Mouse (Mus musculus): ENCODE measurements around the gene Git2. TPM values are rescaled to one million over a fixed set of nuclear protein-coding genes. Genes with fewer than 3 reads are reported as not detected.

Gene Git2
- polyA plus RNA-seq, 1 experiment from 2014 or later: 28.1 TPM

- WGBS: 75% methylated on average over 7 of the region's 7 CpGs
- no peak for ATAC-seq (ENCODE audit: extremely low read depth, insufficient number of reproducible peaks, low FRiP score, low TSS enrichment)
Measured at GRCm38 (mm10) chr5:114776174-114776573, 857 bp upstream of the Git2 start.

GRCm38 (mm10) chr5:114774403-114775051 is 790 bp downstream of the Git2 start, which contains the start of gene Ankrd13a:
Ankrd13a (plus strand) TSS chr5:114774677.
- peak within 1 kb of the TSS; percentile 90 for H3K4me3 ChIP-seq
- H3K27me3 ChIP-seq (replicated peaks): no peaks in the 10 kb centered on the region
- peak; percentile 74 for ATAC-seq (ENCODE audit: extremely low read depth, insufficient number of reproducible peaks, low FRiP score, low TSS enrichment)
- H3K36me3 ChIP-seq: no peaks in the 10 kb centered on the region
- H3K27ac ChIP-seq (replicated peaks): peak within 1 kb of the TSS; percentile 91
- H3K4me2 ChIP-seq: peak within 1 kb of the TSS; percentile 94
- H3K9me3 ChIP-seq: no peaks in the 10 kb centered on the region
- WGBS: under 1% methylated on average over 55 of the region's 73 CpGs
- peak within 1 kb of the TSS; percentile 99 for H3K9ac ChIP-seq
- peaks cover 33% of the 10 kb centered on the region for H3K4me1 ChIP-seq

More at GRCm38 (mm10) chr5:114776174-114776573, 857 bp upstream of the Git2 start:
- peaks cover 50% of the 10 kb centered on the region for H3K4me1 ChIP-seq
- H3K9ac ChIP-seq: peak overlapping the region; percentile 99
- H3K36me3 ChIP-seq: no peaks in the 10 kb centered on the region
- no peak overlapping the region for H3K27ac ChIP-seq (replicated peaks)
- peak overlapping the region; percentile 90 for H3K4me3 ChIP-seq
- no peaks in the 10 kb centered on the region for H3K9me3 ChIP-seq
- peak overlapping the region; percentile 94 for H3K4me2 ChIP-seq
- no peaks in the 10 kb centered on the region for H3K27me3 ChIP-seq (replicated peaks)

- Histone ChIP-seq H3K4me3 (peak overlapping the region; percentile 90), H3K36me3 (0 out of 2 replicates have a peak, but pooled peaks cover under 1% of the 10 kb centered on the region), H3K9ac (peak overlapping the region; percentile 99), H3K4me2 (peak overlapping the region; percentile 94), H3K27ac (replicated peaks) (peak overlapping the region; percentile 91), H3K9me3 (no peaks in the 10 kb centered on the region), H3K27me3 (replicated peaks) (no peaks in the 10 kb centered on the region), H3K4me1 (peaks cover 28% of the 10 kb centered on the region)
- no peak for ATAC-seq (ENCODE audit: extremely low read depth, insufficient number of reproducible peaks, low FRiP score, low TSS enrichment)
- 3% methylated on average over 11 of the region's 11 CpGs for WGBS
Measured at GRCm38 (mm10) chr5:114773780-114774179, 1.5 kb downstream of the Git2 start.

- H3K4me2 ChIP-seq: peak overlapping the region; percentile 94
- WGBS: under 1% methylated on average over 44 of the region's 52 CpGs
- H3K27ac ChIP-seq (replicated peaks): peak overlapping the region; percentile 91
- H3K9ac ChIP-seq: peak overlapping the region; percentile 99
- peak overlapping the region; percentile 90 for H3K4me3 ChIP-seq
- no peaks in the 10 kb centered on the region for H3K9me3 ChIP-seq
- no peaks in the 10 kb centered on the region for H3K27me3 ChIP-seq (replicated peaks)
- H3K36me3 ChIP-seq: 0 out of 2 replicates have a peak, but pooled peaks cover 3% of the 10 kb centered on the region
- peak; percentile 83 for ATAC-seq (ENCODE audit: extremely low read depth, insufficient number of reproducible peaks, low FRiP score, low TSS enrichment)
- peaks cover 28% of the 10 kb centered on the region for H3K4me1 ChIP-seq
Measured at GRCm38 (mm10) chr5:114773211-114773710, 2.1 kb downstream of the Git2 start.

GRCm38 (mm10) chr5:114772456-114773203 is 2.7 kb downstream of the Git2 start:
- peak; percentile 39 for ATAC-seq (ENCODE audit: extremely low read depth, insufficient number of reproducible peaks, low FRiP score, low TSS enrichment)
- Histone ChIP-seq H3K9ac (peak overlapping the region; percentile 99), H3K4me3 (peak overlapping the region; percentile 90), H3K9me3 (no peaks in the 10 kb centered on the region), H3K27me3 (replicated peaks) (no peaks in the 10 kb centered on the region), H3K4me2 (peak overlapping the region; percentile 94), H3K27ac (replicated peaks) (peak overlapping the region; percentile 91), H3K4me1 (peaks cover 28% of the 10 kb centered on the region), H3K36me3 (0 out of 2 replicates have a peak, but pooled peaks cover 3% of the 10 kb centered on the region)
- WGBS: under 1% methylated on average over 39 of the region's 57 CpGs

- no peaks in the 10 kb centered on the region for H3K27me3 ChIP-seq (replicated peaks)
- H3K4me2 ChIP-seq: peak overlapping the region; percentile 94
- peak overlapping the region; percentile 99 for H3K9ac ChIP-seq
- H3K9me3 ChIP-seq: no peaks in the 10 kb centered on the region
- peaks cover 30% of the 10 kb centered on the region for H3K4me1 ChIP-seq
- H3K27ac ChIP-seq (replicated peaks): no peak overlapping the region
- 65% methylated on average over 8 of the region's 8 CpGs for WGBS
- 0 out of 2 replicates have a peak, but pooled peaks cover 3% of the 10 kb centered on the region for H3K36me3 ChIP-seq
- peak overlapping the region; percentile 90 for H3K4me3 ChIP-seq
- no peak for ATAC-seq (ENCODE audit: extremely low read depth, insufficient number of reproducible peaks, low FRiP score, low TSS enrichment)
Measured at GRCm38 (mm10) chr5:114771796-114772195, 3.5 kb downstream of the Git2 start.

GRCm38 (mm10) chr5:114769786-114770185 is 5.5 kb downstream of the Git2 start:
- no peaks in the 10 kb centered on the region for H3K9me3 ChIP-seq
- H3K4me2 ChIP-seq: no peak overlapping the region
- peaks cover 20% of the 10 kb centered on the region for H3K4me1 ChIP-seq
- no peak overlapping the region for H3K4me3 ChIP-seq
- no peak overlapping the region for H3K9ac ChIP-seq
- 88% methylated on average over 8 of the region's 8 CpGs for WGBS
- no peaks in the 10 kb centered on the region for H3K27me3 ChIP-seq (replicated peaks)
- H3K27ac ChIP-seq (replicated peaks): no peak overlapping the region
- ATAC-seq (ENCODE audit: extremely low read depth, insufficient number of reproducible peaks, low FRiP score, low TSS enrichment): no peak
- peaks cover 22% of the 10 kb centered on the region for H3K36me3 ChIP-seq

GRCm38 (mm10) chr5:114767185-114767584 is 8.1 kb downstream of the Git2 start:
- H3K4me1 ChIP-seq: peaks cover 17% of the 10 kb centered on the region
- 88% methylated on average over 7 of the region's 7 CpGs for WGBS
- no peak overlapping the region for H3K4me2 ChIP-seq
- no peak overlapping the region for H3K27ac ChIP-seq (replicated peaks)
- H3K36me3 ChIP-seq: peaks cover 48% of the 10 kb centered on the region
- ATAC-seq (ENCODE audit: extremely low read depth, insufficient number of reproducible peaks, low FRiP score, low TSS enrichment): no peak
- no peaks in the 10 kb centered on the region for H3K9me3 ChIP-seq
- no peaks in the 10 kb centered on the region for H3K27me3 ChIP-seq (replicated peaks)
- no peak overlapping the region for H3K4me3 ChIP-seq
- H3K9ac ChIP-seq: no peak overlapping the region

- Histone ChIP-seq H3K27ac (replicated peaks) (no peak overlapping the region), H3K4me2 (no peak overlapping the region), H3K36me3 (peaks cover 53% of the 10 kb centered on the region), H3K4me1 (peaks cover 17% of the 10 kb centered on the region), H3K9ac (no peak overlapping the region), H3K4me3 (no peak overlapping the region), H3K27me3 (replicated peaks) (no peaks in the 10 kb centered on the region), H3K9me3 (no peaks in the 10 kb centered on the region)
- ATAC-seq (ENCODE audit: extremely low read depth, insufficient number of reproducible peaks, low FRiP score, low TSS enrichment): no peak
- 75% methylated on average over 8 of the region's 8 CpGs for WGBS
Measured at GRCm38 (mm10) chr5:114766686-114767085, 8.6 kb downstream of the Git2 start.

- Histone ChIP-seq H3K9ac (no peak overlapping the region), H3K4me3 (no peak overlapping the region), H3K4me1 (peaks cover 17% of the 10 kb centered on the region), H3K27ac (replicated peaks) (no peak overlapping the region), H3K9me3 (no peaks in the 10 kb centered on the region), H3K4me2 (no peak overlapping the region), H3K27me3 (replicated peaks) (no peaks in the 10 kb centered on the region), H3K36me3 (peaks cover 69% of the 10 kb centered on the region)
- 92% methylated on average over 18 of the region's 18 CpGs for WGBS
- ATAC-seq (ENCODE audit: extremely low read depth, insufficient number of reproducible peaks, low FRiP score, low TSS enrichment): no peak
Measured at GRCm38 (mm10) chr5:114764812-114765735, 10.2 kb downstream of the Git2 start.

Measured in heart, embryonic 13.5 days (tissue).